ENCODE assay signal across 8 mouse cellular contexts in the genomic region with DNA sequence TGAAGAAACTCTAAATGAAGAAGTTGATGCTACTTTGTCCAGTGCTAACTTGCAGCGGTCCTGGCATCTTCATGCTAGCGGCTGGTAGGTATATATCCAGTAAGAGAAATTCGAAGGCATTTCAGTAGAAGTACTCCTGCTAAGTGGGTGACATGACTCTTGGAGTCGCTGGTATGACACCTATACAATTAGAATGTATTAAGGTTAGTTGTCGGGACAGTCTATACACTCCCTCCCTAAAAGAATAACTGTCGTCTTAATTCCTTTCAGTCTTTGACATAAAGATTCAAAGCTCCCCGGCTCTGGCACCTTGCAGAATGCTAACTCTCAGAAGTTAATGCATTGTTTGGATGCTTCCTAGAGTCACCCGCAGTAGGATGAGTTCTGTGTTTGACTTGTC.
DNase-seq lines count a peak whose midpoint lies in the region; ATAC-seq and TF ChIP-seq lines count a peak whose summit lies in the region.

No protein-coding gene starts in this region.

- peak overlapping the region; percentile 82 for H3K4me2 ChIP-seq in heart, postnatal 0 days (ENCODE audit: low read depth, low read length)
- peak overlapping the region; percentile 69 for H3K4me2 ChIP-seq in embryonic facial prominence, embryonic 12.5 days (replicated peaks)
- peak overlapping the region; percentile 74 for H3K4me2 ChIP-seq in hindbrain, embryonic 12.5 days (replicated peaks)
- H3K4me2 ChIP-seq in midbrain, embryonic 15.5 days: peak overlapping the region; percentile 80

- no peaks in the 10 kb centered on the region for H3K9me3 ChIP-seq in heart, postnatal 0 days (replicated peaks; ENCODE audit: control insufficient read depth, low read length)
- H3K9me3 ChIP-seq in embryonic facial prominence, embryonic 12.5 days: no peaks in the 10 kb centered on the region
- no peaks in the 10 kb centered on the region for H3K9me3 ChIP-seq in hindbrain, embryonic 12.5 days (replicated peaks)
- no peaks in the 10 kb centered on the region for H3K9me3 ChIP-seq in midbrain, embryonic 15.5 days

- intact Hi-C loops in heart, postnatal 10 days (cut with DNase I): loop anchor here (5.0 to 10.0 kb wide), 3 partner anchors 36 to 259 kb away; no protein-coding TSS in a partner anchor

- no peaks in the 10 kb centered on the region for H3K36me3 ChIP-seq in heart, postnatal 0 days (replicated peaks; ENCODE audit: control insufficient read depth, insufficient read depth, low read length)
- no peaks in the 10 kb centered on the region for H3K36me3 ChIP-seq in embryonic facial prominence, embryonic 12.5 days
- no peaks in the 10 kb centered on the region for H3K36me3 ChIP-seq in hindbrain, embryonic 12.5 days
- no peaks in the 10 kb centered on the region for H3K36me3 ChIP-seq in midbrain, embryonic 15.5 days (replicated peaks)

- no peak overlapping the region; the same call in 1 of the 2 replicates for H3K9ac ChIP-seq in heart, postnatal 0 days (replicated peaks; ENCODE audit: low read depth, low read length)
- H3K9ac ChIP-seq in embryonic facial prominence, embryonic 12.5 days: peak overlapping the region; percentile 82; the same call in 1 of the 2 replicates
- H3K9ac ChIP-seq in hindbrain, embryonic 12.5 days: peak overlapping the region; percentile 78
- no peak overlapping the region for H3K9ac ChIP-seq in midbrain, embryonic 15.5 days

- peak overlapping the region; percentile 59 for H3K4me3 ChIP-seq in heart, postnatal 0 days (ENCODE audit: low read depth, low read length)
- H3K4me3 ChIP-seq in embryonic facial prominence, embryonic 12.5 days: peak overlapping the region; percentile 67
- H3K4me3 ChIP-seq in hindbrain, embryonic 12.5 days: peak overlapping the region; percentile 59
- H3K4me3 ChIP-seq in midbrain, embryonic 15.5 days: peak overlapping the region; percentile 58

- TF ChIP-seq EP300 in heart, postnatal 0 days (IDR thresholded peaks at IDR 0.05; ENCODE audit: low read depth): no peak

- TF ChIP-seq CTCF in heart, postnatal 0 days (IDR thresholded peaks at IDR 0.05; ENCODE audit: low read depth): no peak

- H3K4me1 ChIP-seq in heart, postnatal 0 days (ENCODE audit: control insufficient read depth, insufficient read depth): peaks cover 19% of the 10 kb centered on the region
- H3K4me1 ChIP-seq in embryonic facial prominence, embryonic 12.5 days: peaks cover 52% of the 10 kb centered on the region
- peaks cover 63% of the 10 kb centered on the region for H3K4me1 ChIP-seq in hindbrain, embryonic 12.5 days
- peaks cover 57% of the 10 kb centered on the region for H3K4me1 ChIP-seq in midbrain, embryonic 15.5 days

- no peak overlapping the region for H3K27ac ChIP-seq in heart, postnatal 0 days (ENCODE audit: low read depth)
- no peak overlapping the region for H3K27ac ChIP-seq in embryonic facial prominence, embryonic 12.5 days
- no peak overlapping the region for H3K27ac ChIP-seq in hindbrain, embryonic 12.5 days
- H3K27ac ChIP-seq in midbrain, embryonic 15.5 days: no peak overlapping the region

- WGBS in heart, postnatal 0 days: 70% methylated on average over 8 of the region's 8 CpGs
- WGBS in embryonic facial prominence, embryonic 12.5 days: 34% methylated on average over 8 of the region's 8 CpGs
- 33% methylated on average over 8 of the region's 8 CpGs for WGBS in hindbrain, embryonic 12.5 days
- 24% methylated on average over 8 of the region's 8 CpGs for WGBS in midbrain, embryonic 15.5 days

- peaks cover 20% of the 10 kb centered on the region for H3K27me3 ChIP-seq in heart, postnatal 0 days (ENCODE audit: control insufficient read depth, insufficient read depth, low read length)
- peaks cover 16% of the 10 kb centered on the region; the same call in 1 of the 2 replicates for H3K27me3 ChIP-seq in embryonic facial prominence, embryonic 12.5 days
- peaks cover 20% of the 10 kb centered on the region for H3K27me3 ChIP-seq in hindbrain, embryonic 12.5 days
- H3K27me3 ChIP-seq in midbrain, embryonic 15.5 days (replicated peaks): no peaks in the 10 kb centered on the region

- ATAC-seq in heart, postnatal 0 days (ENCODE audit: insufficient read depth, low read depth): no peak
- ATAC-seq in embryonic facial prominence, embryonic 12.5 days (ENCODE audit: insufficient number of reproducible peaks, insufficient read depth, low FRiP score, low TSS enrichment): no peak
- ATAC-seq in hindbrain, embryonic 12.5 days (ENCODE audit: low FRiP score): no peak
- ATAC-seq in midbrain, embryonic 15.5 days (replicated peaks): no peak

- DNase-seq in heart, postnatal 0 days (ENCODE audit: low spot score): no peak
- DNase-seq in heart, postnatal 10 days: no peak
- DNase-seq in frontal cortex, adult 2 months (ENCODE audit: extremely low spot score in 1 of 2, low spot score in 1 of 2): no peak
- no peak for DNase-seq in frontal cortex, postnatal 14 days (ENCODE audit: low spot score in 2 of 2)
- DNase-seq in layer of hippocampus, adult 18-20 months (ENCODE audit: low spot score in 2 of 2): no peak

Comparison
In these comparisons a context has a peak if more than half of its experiments do, and no peak if none do; other contexts are left out.
1. H3K9ac ChIP-seq: peak in embryonic facial prominence, embryonic 12.5 days (single experiment) and hindbrain, embryonic 12.5 days (single experiment); none in heart, postnatal 0 days (single experiment) and midbrain, embryonic 15.5 days (single experiment).
2. Peak in every context shown above with its lines, with median percentiles within 50 percentile points of each other: H3K4me2 ChIP-seq and H3K4me3 ChIP-seq.